Mouse (Mus musculus) cerebellum, adult 8-10 months (tissue): Measurements from ENCODE around the gene Nfkbil1.

Experiments used
- DNase-seq: peaks from one replicate; pipeline ENCODE4 v3.0.0; 2022

Nfkbil1 gene

GRCm38 (mm10) chr17:35198946-35199345 lies 36.6 kb downstream of the Nfkbil1 start:
- DNase-seq: no peak

GRCm38 (mm10) chr17:35198029-35198428 lies 37.6 kb downstream of the Nfkbil1 start:
- no peak for DNase-seq

- no peak for DNase-seq
Observed at GRCm38 (mm10) chr17:35197126-35197525, 38.5 kb downstream of the Nfkbil1 start.

GRCm38 (mm10) chr17:35196321-35196641 lies 39.3 kb downstream of the Nfkbil1 start:
- DNase-seq: no peak

- DNase-seq: peak; percentile 45
Observed at GRCm38 (mm10) chr17:35195631-35196320, 39.8 kb downstream of the Nfkbil1 start.

GRCm38 (mm10) chr17:35194844-35195630 lies 40.6 kb downstream of the Nfkbil1 start:
- no peak for DNase-seq

GRCm38 (mm10) chr17:35193881-35194843 lies 41.4 kb downstream of the Nfkbil1 start, which contains the start of gene Ltb:
Gene Ltb, plus strand, starts transcription at chr17:35194439.
- DNase-seq: no peak

GRCm38 (mm10) chr17:35192924-35193323 lies 42.7 kb downstream of the Nfkbil1 start:
- DNase-seq: no peak

- DNase-seq: no peak
Observed at GRCm38 (mm10) chr17:35191723-35192122, 43.9 kb downstream of the Nfkbil1 start.

- DNase-seq: no peak
Observed at GRCm38 (mm10) chr17:35190096-35190495, 45.5 kb downstream of the Nfkbil1 start.

GRCm38 (mm10) chr17:35189186-35189585 lies 46.4 kb downstream of the Nfkbil1 start:
- no peak for DNase-seq

GRCm38 (mm10) chr17:35187959-35188610 lies 47.5 kb downstream of the Nfkbil1 start, which contains the start of gene Lst1:
Gene Lst1, minus strand, starts transcription at chr17:35188439.
- no peak for DNase-seq

- DNase-seq: no peak
Observed at GRCm38 (mm10) chr17:35187345-35187744, 48.2 kb downstream of the Nfkbil1 start.

- DNase-seq: no peak
Observed at GRCm38 (mm10) chr17:35186681-35187080, 48.9 kb downstream of the Nfkbil1 start.

- no peak for DNase-seq
Observed at GRCm38 (mm10) chr17:35185639-35186611, 49.7 kb downstream of the Nfkbil1 start.

- DNase-seq: no peak
Observed at GRCm38 (mm10) chr17:35180093-35180492, 55.5 kb downstream of the Nfkbil1 start.

- DNase-seq: peak; percentile 28
Observed at GRCm38 (mm10) chr17:35178528-35178927, 57.1 kb downstream of the Nfkbil1 start.

GRCm38 (mm10) chr17:35175968-35176367 lies 59.6 kb downstream of the Nfkbil1 start, which contains the start of gene Aif1:
Gene Aif1, minus strand, starts transcription at chr17:35176068.
- DNase-seq: no peak

GRCm38 (mm10) chr17:35175382-35175781 lies 60.2 kb downstream of the Nfkbil1 start:
- no peak for DNase-seq

GRCm38 (mm10) chr17:35174201-35174977 lies 61.2 kb downstream of the Nfkbil1 start:
- no peak for DNase-seq
